16 mouse cellular contexts compared by ENCODE assay signal in the genomic region with DNA sequence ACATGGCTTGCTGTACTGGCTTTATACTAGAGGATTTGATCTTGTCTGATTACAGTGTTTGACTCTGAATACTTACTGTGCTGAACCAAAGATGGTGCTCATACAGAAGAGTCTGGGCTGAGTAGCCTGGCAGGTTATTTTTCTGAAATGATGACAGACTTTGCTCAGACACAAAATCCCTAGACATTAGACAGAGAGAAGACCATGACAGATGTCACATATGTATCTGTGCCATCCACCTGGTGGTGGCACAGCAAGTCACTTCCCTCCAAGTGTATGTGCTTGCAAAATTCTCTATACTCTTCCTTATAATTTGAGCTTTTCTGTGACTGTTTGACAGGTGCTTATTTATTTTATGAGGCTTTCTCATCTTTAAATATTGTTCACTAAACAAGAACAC.
"Had no signal": no experiment of that assay in that cellular context is flagged by ENCODE, and none has a peak within 500 bp of the region (broad histone marks: within the 10 kb centered on the region; RNA-seq: fewer than 3 reads in every experiment).

No protein-coding gene starts in this region.

- ATAC-seq: midbrain, embryonic 15.5 days had no signal

- H3K4me3 ChIP-seq: kidney, embryonic 15.5 days; left cerebral cortex, adult 2 months; liver, embryonic 13.5 days; midbrain, embryonic 12.5 days; midbrain, embryonic 15.5 days; myocyte; neural tube, embryonic 13.5 days had no signal

- H3K36me3 ChIP-seq: kidney, embryonic 15.5 days; liver, embryonic 13.5 days; midbrain, embryonic 12.5 days; midbrain, embryonic 15.5 days; neural tube, embryonic 13.5 days had no signal

- H3K27me3 ChIP-seq: kidney, embryonic 15.5 days; liver, embryonic 13.5 days; midbrain, embryonic 12.5 days; midbrain, embryonic 15.5 days; neural tube, embryonic 13.5 days had no signal

- DNase-seq: kidney, postnatal 10 days; kidney, postnatal 36 days; layer of hippocampus, postnatal 36 days; liver, embryonic 13.5 days; lung, adult 2 months; lung, postnatal 14 days; lung, postnatal 4 days; retina, postnatal 1 day; thymus, adult 2 months; thymus, postnatal 25 days had no signal

- H3K27ac ChIP-seq: kidney, embryonic 15.5 days; left cerebral cortex, adult 2 months; liver, embryonic 13.5 days; midbrain, embryonic 12.5 days; midbrain, embryonic 15.5 days; neural tube, embryonic 13.5 days had no signal

- H3K4me2 ChIP-seq: kidney, embryonic 15.5 days; liver, embryonic 13.5 days; midbrain, embryonic 12.5 days; midbrain, embryonic 15.5 days; neural tube, embryonic 13.5 days had no signal

- H3K9ac ChIP-seq: kidney, embryonic 15.5 days; liver, embryonic 13.5 days; midbrain, embryonic 12.5 days; midbrain, embryonic 15.5 days; neural tube, embryonic 13.5 days had no signal

- H3K9me3 ChIP-seq: kidney, embryonic 15.5 days; liver, embryonic 13.5 days; midbrain, embryonic 12.5 days; midbrain, embryonic 15.5 days; neural tube, embryonic 13.5 days had no signal

- H3K4me1 ChIP-seq: kidney, embryonic 15.5 days; liver, embryonic 13.5 days; midbrain, embryonic 12.5 days; midbrain, embryonic 15.5 days; neural tube, embryonic 13.5 days had no signal
